Mouse (Mus musculus) midbrain, embryonic 14.5 days (tissue): ENCODE results near the gene Abhd16b. TPM values are rescaled to one million over a fixed set of nuclear protein-coding genes. Genes with fewer than 3 reads are reported as not detected.

Source experiments
- ATAC-seq: fragments of 200-750 bp; cut with Nextera tagmentation; 2 replicates; pipeline ENCODE4 v1.8.0; 2017; ENCODE audit warnings: moderate number of reproducible peaks, moderate library complexity; ENCODE audit not compliant: low FRiP score, low TSS enrichment
- DNase-seq: peaks from one replicate; pipeline ENCODE4 v3.0.0-alpha.2; 2015
- H3K27ac ChIP-seq: fragments of 300-500 bp; sonication (generic); replicated peaks from 2 replicates; pipeline ENCODE4 v1.5.1; 2014; ENCODE audit warnings: mild to moderate bottlenecking, low read depth, low read length, moderate library complexity
- H3K27me3 ChIP-seq: fragments of 300-500 bp; sonication (generic); 2 replicates; pipeline ENCODE4 v1.6.1; 2014; ENCODE audit warnings: low read length, control low read depth, mixed read lengths; ENCODE audit not compliant: control insufficient read depth, insufficient read depth
- H3K36me3 ChIP-seq: fragments of 300-500 bp; sonication (generic); 2 replicates; pipeline ENCODE4 v1.6.1; 2014; ENCODE audit warnings: low read length, control low read depth; ENCODE audit not compliant: control insufficient read depth, insufficient read depth
- H3K4me1 ChIP-seq: fragments of 300-500 bp; sonication (generic); 2 replicates; pipeline ENCODE4 v1.6.1; 2014; ENCODE audit warnings: mild to moderate bottlenecking, antibody characterized with exemption, low read length, control low read depth; ENCODE audit not compliant: control insufficient read depth, insufficient read depth
- H3K4me2 ChIP-seq: fragments of 300-500 bp; sonication (generic); 2 replicates; pipeline ENCODE4 v1.6.1; 2014; ENCODE audit warnings: mild to moderate bottlenecking, low read length, moderate library complexity
- H3K4me3 ChIP-seq: fragments of 300-500 bp; sonication (generic); replicated peaks from 2 replicates; pipeline ENCODE4 v1.5.1; 2014; ENCODE audit warnings: low read depth, low read length
- H3K9ac ChIP-seq: fragments of 300-500 bp; sonication (generic); replicated peaks from 2 replicates; pipeline ENCODE4 v1.6.1; 2014; ENCODE audit warnings: mild to moderate bottlenecking, low read length, moderate library complexity
- H3K9me3 ChIP-seq: fragments of 300-500 bp; sonication (generic); 2 replicates; pipeline ENCODE4 v1.6.1; 2016; ENCODE audit warnings: low read length, control low read depth, mixed read lengths; ENCODE audit not compliant: control insufficient read depth
- WGBS: fragments of 180-500 bp; shearing (Covaris S2); extraction: QIAGEN DNeasy Blood & Tissue Kit; methylation state at CpG from one replicate; pipeline ENCODE4 v1.1.7; 2014; 5-methylcytosine and 5-hydroxymethylcytosine counted together
- polyA plus RNA-seq: library from polyadenylated mRNA; unstranded; fragments of >200 nt; fragmentation: Nextera tagmentation; extraction: Ambion mirVana; gene quantifications from 2 replicates; pipeline ENCODE4 v1.2.1, GENCODE M21; 2014

Gene Abhd16b
- polyA plus RNA-seq, 1 experiment from 2014 or later: 0.12 TPM

DNA sequence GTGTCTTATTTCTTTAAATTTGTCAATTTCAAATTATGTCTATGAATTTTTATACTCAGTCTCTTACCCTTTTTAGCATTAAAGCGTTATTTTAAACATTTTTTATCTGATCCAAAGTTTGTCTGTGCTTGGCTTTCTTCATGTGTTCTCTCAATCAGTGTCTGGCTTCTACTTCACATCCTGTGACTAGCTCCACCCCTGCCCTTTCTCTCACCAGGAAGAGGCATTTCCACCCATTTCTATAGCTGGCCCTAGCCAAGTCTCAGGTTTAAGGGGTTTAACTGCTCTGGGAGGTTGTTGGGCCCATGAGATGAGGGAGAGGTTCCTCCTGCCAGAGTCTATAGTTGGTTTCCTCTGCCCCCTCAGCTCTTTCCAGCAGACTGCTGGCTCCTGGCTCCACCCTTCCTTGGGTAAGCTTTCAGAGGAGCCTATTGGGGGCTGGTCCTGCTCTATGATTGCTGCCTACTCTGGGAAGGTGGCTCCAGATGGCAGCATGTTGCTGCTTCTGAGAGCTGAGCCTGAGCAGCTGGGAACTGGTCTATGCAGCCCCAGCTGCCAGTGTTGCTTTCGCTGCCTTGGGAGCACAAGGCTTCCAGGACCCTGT is 44.5 kb downstream of the Abhd16b start:
- 80% methylated on average over 2 of the region's 2 CpGs for WGBS
- Histone ChIP-seq H3K27ac (peak overlapping the region; percentile 34; the same call in 1 of the 2 replicates), H3K36me3 (no peaks in the 10 kb centered on the region), H3K9me3 (no peaks in the 10 kb centered on the region), H3K9ac (no peak overlapping the region), H3K4me2 (no peak overlapping the region), H3K27me3 (no peaks in the 10 kb centered on the region), H3K4me3 (no peak overlapping the region), H3K4me1 (no peaks in the 10 kb centered on the region)
- ATAC-seq: no peak
- DNase-seq: peak; percentile 33

DNA sequence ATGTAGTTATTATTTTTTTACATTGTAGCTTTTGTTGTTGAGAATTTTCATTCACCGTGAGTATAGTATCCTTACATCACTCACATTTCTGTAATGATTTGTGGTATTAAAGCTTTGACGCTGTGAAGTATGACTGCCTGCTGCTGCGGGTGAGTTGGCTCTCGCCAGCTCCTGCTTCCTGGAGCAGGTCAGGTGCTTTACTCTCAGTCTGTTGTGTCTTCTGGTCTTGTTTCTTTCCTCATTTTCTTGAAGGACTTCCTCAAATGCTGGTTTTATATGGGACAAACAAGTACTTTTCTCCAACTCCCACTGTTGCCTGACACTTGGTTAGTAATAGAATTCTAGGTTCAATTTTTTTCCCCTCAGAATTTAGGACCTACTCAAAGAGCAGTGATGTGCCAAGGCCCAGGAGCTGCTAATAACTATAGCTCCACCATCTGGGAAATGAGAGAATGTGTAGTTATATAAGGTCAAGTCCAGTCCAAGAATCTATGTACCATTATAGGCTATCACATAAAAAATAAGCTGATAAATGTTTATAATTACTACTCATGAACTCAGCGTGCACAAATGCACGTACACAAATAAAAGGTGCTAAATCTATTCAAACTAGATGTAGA is 48.9 kb downstream of the Abhd16b start:
- H3K9me3 ChIP-seq: no peaks in the 10 kb centered on the region
- H3K27me3 ChIP-seq: no peaks in the 10 kb centered on the region
- no peak for ATAC-seq
- H3K4me3 ChIP-seq: no peak overlapping the region
- WGBS: 94% methylated on average over 6 of the region's 6 CpGs
- H3K4me2 ChIP-seq: no peak overlapping the region
- no peak overlapping the region for H3K27ac ChIP-seq
- no peak for DNase-seq
- no peaks in the 10 kb centered on the region for H3K4me1 ChIP-seq
- H3K9ac ChIP-seq: no peak overlapping the region
- H3K36me3 ChIP-seq: peaks cover 11% of the 10 kb centered on the region

Other genes with a start within 250 kb of the Abhd16b start
- 15.7 and 19.5 TPM in 2 replicates for gene Gmeb2, start 205.2 kb upstream of the Abhd16b start, polyA plus RNA-seq
- 1,182 and 1,543 TPM in 2 replicates for gene Stmn3, start 178.7 kb upstream of the Abhd16b start, polyA plus RNA-seq
- gene Rtel1, start 173.5 kb upstream of the Abhd16b start, polyA plus RNA-seq: 40.3 and 46.9 TPM in 2 replicates
- 65.0 and 67.7 TPM in 2 replicates for gene Zgpat, start 128.3 kb upstream of the Abhd16b start, polyA plus RNA-seq
- gene Arfrp1, start 127.8 kb upstream of the Abhd16b start, polyA plus RNA-seq: 65.8 and 76.2 TPM in 2 replicates
- 43.7 and 50.1 TPM in 2 replicates for gene Lime1, start 113.1 kb upstream of the Abhd16b start, polyA plus RNA-seq
- 18.8 and 22.2 TPM in 2 replicates for gene Zbtb46, start 33.8 kb upstream of the Abhd16b start, polyA plus RNA-seq
- gene Tpd52l2, start 3.9 kb downstream of the Abhd16b start, polyA plus RNA-seq: 102 and 112 TPM in 2 replicates
- 189 and 233 TPM in 2 replicates for gene Dnajc5, start 27.3 kb downstream of the Abhd16b start, polyA plus RNA-seq
- 61.0 and 65.6 TPM in 2 replicates for gene Uckl1, start 91.7 kb downstream of the Abhd16b start, polyA plus RNA-seq
- gene Prpf6, start 98.7 kb downstream of the Abhd16b start, polyA plus RNA-seq: 59.9 and 65.8 TPM in 2 replicates
- 72.6 and 75.3 TPM in 2 replicates for gene Zfp512b, start 99.6 kb downstream of the Abhd16b start, polyA plus RNA-seq
- 215 and 245 TPM in 2 replicates for gene Samd10, start 106.0 kb downstream of the Abhd16b start, polyA plus RNA-seq
- gene Gm29797, start 163.8 kb downstream of the Abhd16b start, polyA plus RNA-seq: not detected in 2 replicates
- gene Sox18, start 178.4 kb downstream of the Abhd16b start, polyA plus RNA-seq: 10.6 and 16.3 TPM in 2 replicates
- gene Tcea2, start 187.1 kb downstream of the Abhd16b start, polyA plus RNA-seq: 37.4 and 44.9 TPM in 2 replicates
- gene Rgs19, start 200.8 kb downstream of the Abhd16b start, polyA plus RNA-seq: 57.0 and 72.9 TPM in 2 replicates
- gene Lkaaear1, start 205.2 kb downstream of the Abhd16b start, polyA plus RNA-seq: not detected in 2 replicates
- gene Oprl1, start 221.8 kb downstream of the Abhd16b start, polyA plus RNA-seq: 105 and 110 TPM in 2 replicates